Mouse (Mus musculus) testis, adult 2 months (tissue): ENCODE data around the gene Erv3.

Source experiments
- CTCF ChIP-seq: fragments of 200-500 bp; IDR thresholded peaks from 2 replicates; pipeline ENCODE4 v1.5.1; 2012; ENCODE audit warnings: low read depth, mild to moderate bottlenecking, inconsistent platforms, low read length, moderate library complexity; ENCODE audit not compliant: control insufficient read depth, insufficient read depth, insufficient replicate concordance
- POLR2A ChIP-seq: fragments of 200-500 bp; IDR thresholded peaks from 2 replicates; pipeline ENCODE4 v1.6.1; 2012; ENCODE audit warnings: low read depth, mild to moderate bottlenecking, inconsistent platforms, low read length, moderate library complexity; ENCODE audit not compliant: control insufficient read depth

DNA sequence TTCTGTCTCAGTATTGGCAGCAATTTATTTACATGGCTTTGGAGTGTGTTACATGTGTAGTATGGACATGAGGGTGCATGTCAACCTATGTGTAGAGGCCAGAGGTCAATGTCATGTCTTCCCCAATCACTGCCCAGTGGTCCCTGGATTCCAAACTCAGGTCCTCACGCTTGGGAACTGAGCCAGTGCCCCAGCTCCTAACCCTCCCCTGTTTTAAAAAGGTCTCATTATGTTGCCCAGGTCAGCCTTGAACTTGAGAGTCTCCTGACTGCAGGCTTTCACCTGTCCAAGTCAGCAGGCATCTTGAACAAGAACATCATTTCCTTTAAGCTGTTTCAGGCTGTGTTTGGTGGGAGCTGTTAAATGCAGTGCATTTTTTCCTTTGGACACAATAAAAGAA is 49.4 kb upstream of the Erv3 start:
- TF ChIP-seq CTCF (no peak), POLR2A (no peak)
